Mouse (Mus musculus) embryonic facial prominence, embryonic 11.5 days (tissue): ENCODE data around the gene Rgl3. TPM values are rescaled to one million over a fixed set of nuclear protein-coding genes. Genes with fewer than 3 reads are reported as not detected.

Experiments
- ATAC-seq: fragments of 200-750 bp; cut with Nextera tagmentation; replicated peaks from 2 replicates; pipeline ENCODE4 v1.8.0; 2017; ENCODE audit warnings: low read depth; ENCODE audit not compliant: insufficient number of reproducible peaks, low FRiP score, low TSS enrichment
- DNase-seq: peaks from one replicate; pipeline ENCODE4 v3.0.0-alpha.2; 2015; ENCODE audit warnings: low spot score
- H3K27ac ChIP-seq: fragments of 300-500 bp; sonication (generic); replicated peaks from 2 replicates; pipeline ENCODE4 v1.5.1; 2014; ENCODE audit warnings: mild to moderate bottlenecking, low read depth, low read length, control low read depth
- H3K27me3 ChIP-seq: fragments of 300-500 bp; sonication (generic); 2 replicates; pipeline ENCODE4 v1.6.1; 2014; ENCODE audit warnings: mild to moderate bottlenecking, low read length, moderate library complexity, mixed read lengths; ENCODE audit not compliant: control insufficient read depth, insufficient read depth
- H3K36me3 ChIP-seq: fragments of 300-500 bp; sonication (generic); replicated peaks from 2 replicates; pipeline ENCODE4 v1.6.1; 2014; ENCODE audit warnings: low read depth, mild to moderate bottlenecking, low read length, moderate library complexity, mixed read lengths; ENCODE audit not compliant: control insufficient read depth, insufficient read depth
- H3K4me1 ChIP-seq: fragments of 300-500 bp; sonication (generic); 2 replicates; pipeline ENCODE4 v1.6.1; 2014; ENCODE audit warnings: low read length, mixed read lengths; ENCODE audit not compliant: control insufficient read depth, insufficient read depth
- H3K4me2 ChIP-seq: fragments of 300-500 bp; sonication (generic); 2 replicates; pipeline ENCODE4 v1.6.1; 2014; ENCODE audit warnings: low read depth, mild to moderate bottlenecking, control low read depth, low read length, moderate library complexity
- H3K4me3 ChIP-seq: fragments of 300-500 bp; sonication (generic); 2 replicates; pipeline ENCODE4 v1.5.1; 2014; ENCODE audit warnings: low read depth, low read length, control low read depth
- H3K9ac ChIP-seq: fragments of 300-500 bp; sonication (generic); replicated peaks from 2 replicates; pipeline ENCODE4 v1.6.1; 2014; ENCODE audit warnings: mild to moderate bottlenecking, control low read depth, low read length
- H3K9me3 ChIP-seq: fragments of 300-500 bp; sonication (generic); replicated peaks from 2 replicates; pipeline ENCODE4 v1.6.1; 2016; ENCODE audit warnings: mild to moderate bottlenecking, low read length, inconsistent platforms, mixed read lengths; ENCODE audit not compliant: control insufficient read depth
- WGBS: fragments of 180-500 bp; shearing (Covaris S2); extraction: QIAGEN DNeasy Blood & Tissue Kit; methylation state at CpG from one replicate; pipeline ENCODE4 v1.1.7; 2014; 5-methylcytosine and 5-hydroxymethylcytosine counted together
- polyA plus RNA-seq: library from polyadenylated mRNA; unstranded; fragments of >200 nt; fragmentation: Nextera tagmentation; extraction: Ambion mirVana; gene quantifications from 2 replicates; pipeline ENCODE4 v1.2.1, GENCODE M21; 2014

Rgl3 gene
- polyA plus RNA-seq, 1 experiment from 2014 or later: 1.0 TPM

GRCm38 (mm10) chr9:21923036-21923435 is 66.2 kb downstream of the Rgl3 start:
- WGBS: 82% methylated on average over 4 of the region's 4 CpGs
- no peaks in the 10 kb centered on the region for H3K36me3 ChIP-seq
- no peaks in the 10 kb centered on the region for H3K27me3 ChIP-seq
- H3K27ac ChIP-seq: no peak overlapping the region
- no peak overlapping the region for H3K4me2 ChIP-seq
- H3K4me1 ChIP-seq: no peaks in the 10 kb centered on the region; the same call in 1 of the 2 replicates
- no peaks in the 10 kb centered on the region for H3K9me3 ChIP-seq
- no peak overlapping the region for H3K9ac ChIP-seq
- ATAC-seq: no peak
- no peak for DNase-seq
- H3K4me3 ChIP-seq: no peak overlapping the region

Other genes with a start within 250 kb of the Rgl3 start
- gene Spc24, start 229.1 kb downstream of the Rgl3 start, polyA plus RNA-seq: 126 and 132 TPM in 2 replicates
- 6.1 and 7.6 TPM in 2 replicates for gene Kank2, start 190.7 kb downstream of the Rgl3 start, polyA plus RNA-seq
- 0.25 TPM in 1 of 2 replicates, not detected in the other for gene Angptl8, start 153.9 kb downstream of the Rgl3 start, polyA plus RNA-seq
- 15.6 and 17.8 TPM in 2 replicates for gene Dock6, start 136.8 kb downstream of the Rgl3 start, polyA plus RNA-seq
- gene Rab3d, start 71.3 kb downstream of the Rgl3 start, polyA plus RNA-seq: 4.8 and 6.1 TPM in 2 replicates
- gene Ccdc159, start 62.0 kb downstream of the Rgl3 start, polyA plus RNA-seq: 2.5 and 3.1 TPM in 2 replicates
- gene Tmem205, start 61.9 kb downstream of the Rgl3 start, polyA plus RNA-seq: 28.5 and 33.8 TPM in 2 replicates
- gene Plppr2, start 52.4 kb downstream of the Rgl3 start, polyA plus RNA-seq: 6.9 and 9.5 TPM in 2 replicates
- gene Swsap1, start 33.7 kb downstream of the Rgl3 start, polyA plus RNA-seq: 17.2 and 17.4 TPM in 2 replicates
- gene Epor, start 25.9 kb downstream of the Rgl3 start, polyA plus RNA-seq: 3.8 and 6.4 TPM in 2 replicates
- 2.6 and 2.9 TPM in 2 replicates for gene Ccdc151, start 13.2 kb upstream of the Rgl3 start, polyA plus RNA-seq
- 79.9 and 88.1 TPM in 2 replicates for gene Prkcsh, start 13.4 kb upstream of the Rgl3 start, polyA plus RNA-seq
- gene Elavl3, start 62.6 kb upstream of the Rgl3 start, polyA plus RNA-seq: 11.2 and 13.7 TPM in 2 replicates
- not detected in 2 replicates for gene Gm49318, start 81.8 kb upstream of the Rgl3 start, polyA plus RNA-seq
- gene Zfp653, start 81.9 kb upstream of the Rgl3 start, polyA plus RNA-seq: 5.5 and 7.1 TPM in 2 replicates
- 25.2 and 26.6 TPM in 2 replicates for gene Ecsit, start 96.0 kb upstream of the Rgl3 start, polyA plus RNA-seq
- gene Cnn1, start 109.8 kb upstream of the Rgl3 start, polyA plus RNA-seq: 1.4 and 4.0 TPM in 2 replicates
- gene Elof1, start 127.7 kb upstream of the Rgl3 start, polyA plus RNA-seq: 210 and 215 TPM in 2 replicates
- gene Acp5, start 146.3 kb upstream of the Rgl3 start, polyA plus RNA-seq: 14.3 and 15.7 TPM in 2 replicates
- gene Pigyl, start 167.4 kb upstream of the Rgl3 start, polyA plus RNA-seq: 52.7 and 58.2 TPM in 2 replicates
- gene Zfp872, start 198.6 kb upstream of the Rgl3 start, polyA plus RNA-seq: 0.10 and 0.11 TPM in 2 replicates
- 9.6 and 11.4 TPM in 2 replicates for gene Zfp809, start 236.3 kb upstream of the Rgl3 start, polyA plus RNA-seq